Mouse (Mus musculus) E14TG2a.4 (cell line): ENCODE measurements around the gene Vmn1r195.

Experiments
- H3K27me3 ChIP-seq: 2 replicates; pipeline ENCODE4 v1.6.1; 2014; ENCODE audit warnings: low read length, control low read depth; ENCODE audit not compliant: insufficient read depth
- H3K36me3 ChIP-seq: 2 replicates; pipeline ENCODE4 v1.6.1; 2014; ENCODE audit warnings: low read length, control low read depth; ENCODE audit not compliant: insufficient read depth
- H3K4me1 ChIP-seq: replicated peaks from 2 replicates; pipeline ENCODE4 v1.6.1; 2014; ENCODE audit warnings: low read depth, low read length, control low read depth
- H3K4me3 ChIP-seq: replicated peaks from 2 replicates; pipeline ENCODE4 v1.5.1; 2014; ENCODE audit warnings: mild to moderate bottlenecking, low read length
- H3K9me3 ChIP-seq: 2 replicates; pipeline ENCODE4 v1.6.1; 2014; ENCODE audit warnings: low read length, control low read depth
- CTCF ChIP-seq: conservative IDR thresholded peaks from 2 replicates; pipeline ENCODE4 v1.5.1; 2014; ENCODE audit warnings: low read length
- NANOG ChIP-seq: IDR thresholded peaks from 2 replicates; pipeline ENCODE4 v1.6.1; 2014; ENCODE audit warnings: borderline replicate concordance, low read length, mixed read lengths
- POU5F1 ChIP-seq: IDR thresholded peaks from 2 replicates; pipeline ENCODE4 v1.6.1; 2014; ENCODE audit warnings: low read length, borderline replicate concordance

Vmn1r195 gene

GRCm38 (mm10) chr13:22324289-22324688 lies 54.0 kb downstream of the Vmn1r195 start, which contains the start of gene Vmn1r197:
Gene Vmn1r197 (plus strand): TSS chr13:22324589.
- TF ChIP-seq POU5F1 (no peak), CTCF (no peak), NANOG (no peak)
- H3K4me3 ChIP-seq: no peak within 1 kb of the TSS
- H3K27me3 ChIP-seq: no peaks in the 10 kb centered on the region
- H3K36me3 ChIP-seq: no peaks in the 10 kb centered on the region
- H3K4me1 ChIP-seq: peaks cover 14% of the 10 kb centered on the region
- H3K9me3 ChIP-seq: no peaks in the 10 kb centered on the region
